In the genomic region with DNA sequence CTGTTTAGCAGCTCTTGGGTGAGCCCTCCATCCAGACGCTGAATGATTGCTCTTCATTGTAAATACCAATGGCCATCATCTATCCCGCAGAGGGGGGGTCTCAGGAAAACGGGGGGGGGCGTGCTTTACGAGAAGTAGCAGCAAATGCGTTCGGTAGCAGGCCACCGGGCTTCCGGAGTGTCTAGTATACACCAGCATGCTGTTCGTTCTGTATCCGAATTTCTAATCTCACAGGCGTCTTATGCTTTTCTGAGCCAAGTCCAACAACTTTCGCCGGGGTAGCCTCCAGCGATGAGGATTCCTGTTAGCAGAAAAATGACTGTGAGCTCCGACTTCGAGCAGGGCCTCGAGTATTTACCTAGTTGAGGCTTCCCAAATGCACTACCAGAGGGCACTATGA, we compare ENCODE assay signal across 8 mouse cellular contexts.
DNase-seq lines count a peak whose midpoint lies in the region; ATAC-seq lines count a peak whose summit lies in the region.

No protein-coding gene starts in this region.

- H3K36me3 ChIP-seq in forebrain, embryonic 10.5 days (replicated peaks), result no peaks in the 10 kb centered on the region
- no peaks in the 10 kb centered on the region for H3K36me3 ChIP-seq in hindbrain, embryonic 11.5 days (ENCODE audit: control insufficient read depth, insufficient read depth, low read length)
- H3K36me3 ChIP-seq in liver, embryonic 13.5 days, result no peaks in the 10 kb centered on the region
- H3K36me3 ChIP-seq in neural tube, embryonic 12.5 days, result no peaks in the 10 kb centered on the region

- H3K27ac ChIP-seq in forebrain, embryonic 10.5 days, result peak overlapping the region; percentile 83
- peak overlapping the region; percentile 58 for H3K27ac ChIP-seq in hindbrain, embryonic 11.5 days (ENCODE audit: low read depth, low read length)
- no peak overlapping the region for H3K27ac ChIP-seq in liver, embryonic 13.5 days
- no peak overlapping the region for H3K27ac ChIP-seq in neural tube, embryonic 12.5 days

- ATAC-seq in activated CD4-positive, CD25-positive, alpha-beta regulatory T cell, adult 4 months, result peak; percentile 42
- no peak; the same call in 1 of the 2 replicates for ATAC-seq in hindbrain, embryonic 11.5 days (ENCODE audit: low FRiP score)
- no peak for ATAC-seq in liver, embryonic 13.5 days (ENCODE audit: low read depth)
- no peak for ATAC-seq in neural tube, embryonic 12.5 days (ENCODE audit: low FRiP score, low read depth)

- peak overlapping the region; percentile 21; the same call in 1 of the 2 replicates for H3K9ac ChIP-seq in hindbrain, embryonic 11.5 days (ENCODE audit: low read depth, low read length)
- no peak overlapping the region for H3K9ac ChIP-seq in liver, embryonic 13.5 days
- H3K9ac ChIP-seq in neural tube, embryonic 12.5 days, result peak overlapping the region; percentile 40

- DNase-seq in adrenal gland, adult (ENCODE audit: inconsistent age in 2 of 2, low spot score in 1 of 2), result peak; percentile 31 to 74
- DNase-seq in adrenal gland, postnatal 4 days (ENCODE audit: low spot score in 2 of 2), result no peak
- DNase-seq in forebrain, embryonic 10.5 days (ENCODE audit: extremely low spot score, low spot score), result no peak
- peak; percentile 48 for DNase-seq in hindbrain, embryonic 11.5 days (ENCODE audit: low spot score)
- no peak for DNase-seq in liver, embryonic 13.5 days
- DNase-seq in urinary bladder, postnatal 25 days (ENCODE audit: low spot score), result no peak

- H3K27me3 ChIP-seq in forebrain, embryonic 10.5 days (ENCODE audit: poor library complexity, severe bottlenecking), result peaks cover 44% of the 10 kb centered on the region
- H3K27me3 ChIP-seq in hindbrain, embryonic 11.5 days (ENCODE audit: control insufficient read depth, insufficient read depth, low read length), result no peaks in the 10 kb centered on the region
- peaks cover 35% of the 10 kb centered on the region for H3K27me3 ChIP-seq in liver, embryonic 13.5 days
- H3K27me3 ChIP-seq in neural tube, embryonic 12.5 days (replicated peaks), result 0 out of 2 replicates have a peak, but pooled peaks cover 5% of the 10 kb centered on the region

- peaks cover 70% of the 10 kb centered on the region for H3K4me1 ChIP-seq in forebrain, embryonic 10.5 days
- H3K4me1 ChIP-seq in hindbrain, embryonic 11.5 days (replicated peaks; ENCODE audit: control insufficient read depth, insufficient read depth, low read length), result 0 out of 2 replicates have a peak, but pooled peaks cover 3% of the 10 kb centered on the region
- H3K4me1 ChIP-seq in liver, embryonic 13.5 days (replicated peaks), result peaks cover 6% of the 10 kb centered on the region; the same call in 1 of the 2 replicates
- H3K4me1 ChIP-seq in neural tube, embryonic 12.5 days, result peaks cover 21% of the 10 kb centered on the region

- H3K4me2 ChIP-seq in hindbrain, embryonic 11.5 days (replicated peaks; ENCODE audit: low read depth, low read length), result peak overlapping the region; percentile 32
- H3K4me2 ChIP-seq in liver, embryonic 13.5 days, result peak overlapping the region; percentile 60
- peak overlapping the region; percentile 57 for H3K4me2 ChIP-seq in neural tube, embryonic 12.5 days (replicated peaks)

- H3K4me3 ChIP-seq in forebrain, embryonic 10.5 days, result peak overlapping the region; percentile 43
- H3K4me3 ChIP-seq in hindbrain, embryonic 11.5 days (ENCODE audit: low read depth, low read length), result peak overlapping the region; percentile 13; the same call in 1 of the 2 replicates
- H3K4me3 ChIP-seq in liver, embryonic 13.5 days (replicated peaks), result peak overlapping the region; percentile 45
- no peak overlapping the region for H3K4me3 ChIP-seq in neural tube, embryonic 12.5 days

- 16% methylated on average over 18 of the region's 18 CpGs for WGBS in forebrain, embryonic 10.5 days
- 10% methylated on average over 18 of the region's 18 CpGs for WGBS in hindbrain, embryonic 11.5 days
- 11% methylated on average over 18 of the region's 18 CpGs for WGBS in liver, embryonic 13.5 days (ENCODE audit: insufficient replicate concordance)
- 8% methylated on average over 18 of the region's 18 CpGs for WGBS in neural tube, embryonic 12.5 days

- no peaks in the 10 kb centered on the region for H3K9me3 ChIP-seq in forebrain, embryonic 10.5 days
- no peaks in the 10 kb centered on the region for H3K9me3 ChIP-seq in hindbrain, embryonic 11.5 days (ENCODE audit: control insufficient read depth, low read length)
- H3K9me3 ChIP-seq in liver, embryonic 13.5 days (replicated peaks), result no peaks in the 10 kb centered on the region
- no peaks in the 10 kb centered on the region for H3K9me3 ChIP-seq in neural tube, embryonic 12.5 days

Comparison
In these comparisons a context has a peak if more than half of its experiments do, and no peak if none do; other contexts are left out.
1. DNase-seq: peak in adrenal gland, adult (2 of 2) and hindbrain, embryonic 11.5 days (single experiment); none in adrenal gland, postnatal 4 days (0 of 2), forebrain, embryonic 10.5 days (single experiment), liver, embryonic 13.5 days (single experiment) and urinary bladder, postnatal 25 days (single experiment).
2. H3K27ac ChIP-seq: peak in forebrain, embryonic 10.5 days (single experiment) and hindbrain, embryonic 11.5 days (single experiment); none in liver, embryonic 13.5 days (single experiment) and neural tube, embryonic 12.5 days (single experiment).
3. Peak in every context shown above with its lines, with median percentiles within 50 percentile points of each other: H3K4me2 ChIP-seq.